Mouse (Mus musculus): ENCODE results near the gene Gsg1l.

The Gsg1l gene

GRCm38 (mm10) chr7:125983902-125984841 lies 98.0 kb downstream of the Gsg1l start:
- DNase-seq (ENCODE audit: low spot score in 2 of 2), result peak; percentile 62 to 63

DNA sequence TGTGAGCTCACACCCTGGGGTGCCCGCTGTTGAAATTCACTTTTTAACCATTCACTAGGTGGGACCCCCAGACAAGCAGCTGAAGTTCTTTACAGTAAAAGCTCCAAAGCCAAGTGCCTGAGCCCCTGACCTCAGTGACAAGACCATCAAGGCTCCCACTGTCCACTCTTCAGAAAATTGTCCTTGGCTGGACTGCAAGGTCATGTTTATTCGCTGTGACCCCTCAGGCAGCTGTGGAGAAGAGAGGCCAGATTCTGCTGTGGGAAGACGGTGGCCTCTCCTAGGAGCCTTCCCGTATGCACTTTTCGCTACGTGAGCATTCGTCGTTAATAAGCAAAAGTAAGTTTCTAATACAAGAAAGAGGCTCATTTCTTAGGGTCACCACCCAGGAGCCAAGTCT lies 102.6 kb downstream of the Gsg1l start:
- DNase-seq (ENCODE audit: low spot score in 2 of 2), result no peak

- no peak for DNase-seq (ENCODE audit: low spot score in 2 of 2)
Measured at GRCm38 (mm10) chr7:125976695-125977094, 105.5 kb downstream of the Gsg1l start.

DNA sequence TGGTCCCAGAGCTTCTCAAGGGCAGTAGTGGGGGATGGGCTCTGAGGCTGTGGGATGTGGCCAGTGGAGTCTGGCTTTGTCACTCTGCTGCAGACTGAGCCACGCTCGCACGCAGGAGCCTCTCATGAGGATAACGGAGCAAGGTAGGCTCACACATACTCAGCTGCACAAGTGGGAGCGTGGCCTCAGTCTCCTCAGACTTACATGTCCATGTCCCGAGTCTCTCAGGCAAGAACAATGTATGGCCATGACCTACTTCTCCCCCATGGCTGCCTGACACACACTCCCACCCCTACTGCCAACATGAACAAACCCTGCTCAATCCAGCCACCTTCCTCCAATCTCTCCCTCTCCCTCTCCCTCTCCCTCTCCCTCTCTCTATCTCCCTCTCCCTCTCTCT lies 106.8 kb downstream of the Gsg1l start:
- no peak for DNase-seq (ENCODE audit: low spot score in 2 of 2)

GRCm38 (mm10) chr7:125973874-125974273 lies 108.3 kb downstream of the Gsg1l start:
- DNase-seq (ENCODE audit: low spot score in 2 of 2), result no peak

DNA sequence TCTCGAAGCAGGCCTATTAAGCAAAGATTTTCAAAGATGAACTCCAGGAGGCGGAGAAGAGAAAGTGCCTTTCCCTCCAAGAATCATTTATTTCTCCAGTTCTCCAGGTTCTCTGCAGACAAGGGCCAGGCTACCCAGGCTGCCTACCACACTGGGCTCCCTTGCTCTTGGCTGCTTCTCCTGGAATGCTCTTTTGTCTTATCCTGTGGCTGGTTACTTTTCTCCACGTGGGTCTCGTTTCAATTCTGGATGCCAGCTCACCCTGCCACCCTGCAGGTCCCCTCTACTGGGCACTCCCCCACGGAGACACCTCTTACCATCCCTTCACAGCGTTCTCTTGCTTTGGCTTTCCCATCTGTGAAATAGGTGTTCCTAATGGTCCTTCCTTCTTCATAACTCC lies 109.4 kb downstream of the Gsg1l start:
- no peak for DNase-seq (ENCODE audit: low spot score in 2 of 2)

GRCm38 (mm10) chr7:125972174-125972672 lies 110.0 kb downstream of the Gsg1l start:
- no peak for DNase-seq (ENCODE audit: low spot score in 2 of 2)

GRCm38 (mm10) chr7:125969076-125969475 lies 113.1 kb downstream of the Gsg1l start:
- DNase-seq (ENCODE audit: low spot score in 2 of 2), result no peak

GRCm38 (mm10) chr7:125966402-125967261 lies 115.6 kb downstream of the Gsg1l start:
- peak; percentile 32 to 41 for DNase-seq (ENCODE audit: low spot score in 2 of 2)

GRCm38 (mm10) chr7:125964087-125964607 lies 118.1 kb downstream of the Gsg1l start:
- DNase-seq (ENCODE audit: low spot score in 2 of 2), result no peak

- DNase-seq (ENCODE audit: low spot score in 2 of 2), result no peak
Measured at GRCm38 (mm10) chr7:125959294-125960048, 122.7 kb downstream of the Gsg1l start.

DNA sequence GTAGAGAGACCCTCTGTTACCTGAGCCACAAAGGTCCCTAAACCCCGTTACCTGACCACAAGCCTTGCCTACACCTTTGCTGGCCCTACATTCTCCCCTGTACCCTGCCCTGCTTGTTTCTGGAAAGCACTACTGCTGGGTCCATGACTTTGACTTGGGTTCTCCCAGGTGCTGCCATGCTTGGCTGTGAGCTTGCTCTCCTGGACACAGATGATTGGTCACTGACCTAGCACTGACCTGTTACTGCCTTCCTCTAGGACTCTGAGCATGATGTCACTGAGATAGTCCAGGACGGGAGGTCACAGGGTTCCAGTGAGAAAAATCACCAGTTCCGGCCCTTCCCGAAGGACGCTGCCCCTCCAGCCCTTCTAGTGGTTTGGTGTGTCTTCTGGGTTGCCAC lies 123.4 kb downstream of the Gsg1l start:
- DNase-seq (ENCODE audit: low spot score in 2 of 2), result no peak

DNA sequence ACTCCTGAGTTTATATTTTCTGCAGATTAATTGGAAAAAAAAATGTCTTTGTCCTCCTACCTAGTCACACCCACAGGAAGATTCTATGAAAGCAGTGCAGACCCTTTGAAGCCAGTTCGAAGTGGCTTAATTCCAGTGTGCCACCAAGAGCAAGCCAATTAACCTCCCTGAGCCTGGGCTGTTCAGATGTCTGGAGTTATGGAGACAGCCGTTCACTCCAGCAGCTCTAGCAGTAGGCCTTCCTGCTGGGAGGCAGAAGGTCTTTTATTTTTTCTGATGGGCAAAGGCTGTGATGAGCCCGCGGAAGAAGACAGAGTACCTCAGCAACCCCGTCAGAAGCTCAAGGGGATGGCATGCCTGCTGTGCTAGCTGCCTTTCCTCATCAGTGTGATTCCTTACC lies 127.2 kb downstream of the Gsg1l start:
- no peak for DNase-seq (ENCODE audit: low spot score in 2 of 2)

GRCm38 (mm10) chr7:125954356-125954878 lies 127.8 kb downstream of the Gsg1l start:
- DNase-seq (ENCODE audit: low spot score in 2 of 2), result no peak

GRCm38 (mm10) chr7:125953844-125954243 lies 128.4 kb downstream of the Gsg1l start:
- no peak for DNase-seq (ENCODE audit: low spot score in 2 of 2)

DNA sequence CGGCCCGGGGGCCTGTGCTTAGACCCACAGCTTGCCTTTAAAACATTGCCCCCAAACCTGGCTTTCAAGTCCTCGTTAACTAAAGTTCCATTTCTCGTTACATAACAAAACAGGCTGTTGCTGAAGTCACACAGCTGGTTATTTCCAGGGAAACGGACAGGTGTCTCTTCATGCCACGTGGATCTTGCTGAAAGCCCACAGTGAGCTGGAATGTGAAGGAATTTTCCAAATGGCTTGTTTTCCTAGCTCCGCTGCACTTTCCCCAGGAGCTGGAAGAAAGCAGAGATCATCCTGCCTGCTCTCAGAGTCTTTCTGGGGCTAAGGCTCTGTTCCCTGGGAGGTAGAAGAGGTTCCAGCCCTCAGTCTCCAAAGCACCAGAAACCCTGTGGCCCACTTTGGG lies 130.3 kb downstream of the Gsg1l start:
- peak in 1 of 2 experiments; percentile 25 for DNase-seq (ENCODE audit: low spot score in 2 of 2)

DNA sequence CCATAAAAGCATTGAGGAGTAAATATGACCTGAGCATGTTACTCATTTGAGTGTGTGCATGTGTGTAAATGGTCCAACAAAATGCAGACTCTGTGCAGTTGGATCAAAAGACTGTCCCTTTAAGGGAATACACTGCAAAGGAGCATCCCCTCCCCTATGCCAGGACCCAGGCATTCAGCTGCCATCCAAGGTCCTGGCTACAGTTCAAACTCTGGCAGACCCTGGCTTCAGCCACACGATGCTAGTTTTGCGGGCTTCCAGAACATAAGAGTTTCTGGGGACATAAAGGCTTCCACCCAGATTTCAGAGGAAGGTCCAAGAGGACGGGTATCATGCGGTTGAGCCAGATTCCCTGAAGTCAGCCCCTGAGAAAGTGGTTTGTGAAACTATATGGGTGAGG lies 133.2 kb downstream of the Gsg1l start:
- DNase-seq (ENCODE audit: low spot score in 2 of 2), result no peak

DNA sequence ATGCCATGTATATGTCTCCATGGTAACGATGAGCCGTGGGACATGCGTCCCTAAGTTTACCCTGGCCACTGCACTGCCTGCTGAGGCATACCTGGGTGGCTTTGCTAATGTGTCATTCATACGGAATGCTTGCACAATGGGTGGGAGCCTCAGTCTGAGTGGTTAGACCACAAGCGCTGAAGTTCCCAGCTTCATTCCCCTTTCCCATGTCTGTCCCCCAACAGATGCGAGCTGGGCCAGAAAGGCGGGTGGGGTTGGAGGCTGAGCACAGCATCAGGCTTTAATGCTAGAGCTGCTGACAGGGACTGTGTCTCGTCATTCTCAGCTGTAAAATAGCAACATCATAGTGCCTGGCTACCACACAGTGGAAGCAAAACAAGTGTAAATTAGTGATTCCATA lies 136.3 kb downstream of the Gsg1l start:
- no peak for DNase-seq (ENCODE audit: low spot score in 2 of 2)

DNA sequence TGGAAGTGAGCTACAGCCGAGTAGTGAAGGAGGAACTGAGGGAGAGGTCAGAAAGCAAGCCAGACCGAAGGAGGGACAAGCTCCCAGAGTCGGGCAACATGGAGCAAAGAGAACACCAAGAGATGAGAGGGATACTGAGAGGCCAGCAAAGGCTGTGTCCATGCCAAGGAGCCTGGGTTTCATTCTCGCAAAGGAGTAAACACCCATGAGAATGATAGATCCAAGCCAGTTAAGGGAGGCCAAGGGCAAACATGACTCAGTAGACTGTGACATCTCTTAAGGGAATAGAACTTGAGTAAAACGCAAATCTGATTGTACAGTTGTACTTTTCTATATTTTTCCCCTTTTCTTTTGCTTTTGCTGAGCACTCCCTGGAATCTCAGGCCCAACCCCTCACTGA lies 137.6 kb downstream of the Gsg1l start:
- DNase-seq (ENCODE audit: low spot score in 2 of 2), result no peak

- no peak for DNase-seq (ENCODE audit: low spot score in 2 of 2)
Measured at GRCm38 (mm10) chr7:125943511-125943910, 138.7 kb downstream of the Gsg1l start.
